Mouse (Mus musculus) intestine, embryonic 15.5 days (tissue): Measurements from ENCODE around the gene Sertad4. TPM values are rescaled to one million over a fixed set of nuclear protein-coding genes. Genes with fewer than 3 reads are reported as not detected.
A peak's percentile ranks its signal among the peaks of the same experiment; 100 is the strongest.

ENCODE experiments used
- ATAC-seq: fragments of 200-750 bp; cut with Nextera tagmentation; 2 replicates; pipeline ENCODE4 v1.8.0; 2017; ENCODE audit warnings: moderate TSS enrichment, moderate library complexity
- H3K27ac ChIP-seq: fragments of 300-500 bp; sonication (generic); 2 replicates; pipeline ENCODE4 v1.5.1; 2015; ENCODE audit warnings: mild to moderate bottlenecking, inconsistent platforms
- H3K27me3 ChIP-seq: fragments of 300-500 bp; sonication (generic); replicated peaks from 2 replicates; pipeline ENCODE4 v1.6.1; 2015; ENCODE audit warnings: inconsistent platforms
- H3K36me3 ChIP-seq: fragments of 300-500 bp; sonication (generic); 2 replicates; pipeline ENCODE4 v1.6.1; 2015; ENCODE audit warnings: inconsistent platforms
- H3K4me1 ChIP-seq: fragments of 300-500 bp; sonication (generic); replicated peaks from 2 replicates; pipeline ENCODE4 v1.6.1; 2015; ENCODE audit warnings: inconsistent platforms
- H3K4me2 ChIP-seq: fragments of 300-500 bp; sonication (generic); replicated peaks from 2 replicates; pipeline ENCODE4 v1.6.1; 2015; ENCODE audit warnings: mild to moderate bottlenecking, inconsistent platforms
- H3K4me3 ChIP-seq: fragments of 300-500 bp; sonication (generic); replicated peaks from 2 replicates; pipeline ENCODE4 v1.5.1; 2015; ENCODE audit warnings: inconsistent platforms
- H3K9ac ChIP-seq: fragments of 300-500 bp; sonication (generic); 2 replicates; pipeline ENCODE4 v1.6.1; 2015; ENCODE audit warnings: inconsistent platforms
- H3K9me3 ChIP-seq: fragments of 300-500 bp; sonication (generic); 2 replicates; pipeline ENCODE4 v1.6.1; 2016; ENCODE audit warnings: inconsistent platforms
- WGBS: fragments of 180-500 bp; shearing (Covaris S2); methylation state at CpG from one replicate; pipeline ENCODE4 v1.1.7; 2015; 5-methylcytosine and 5-hydroxymethylcytosine counted together
- polyA plus RNA-seq: library from polyadenylated mRNA; unstranded; fragments of >200 nt; fragmentation: Nextera tagmentation; extraction: Ambion mirVana; gene quantifications from 2 replicates; pipeline ENCODE4 v1.2.1, GENCODE M21; 2015

The Sertad4 gene
- polyA plus RNA-seq, 1 experiment from 2014 or later, result 14.2 TPM

DNA sequence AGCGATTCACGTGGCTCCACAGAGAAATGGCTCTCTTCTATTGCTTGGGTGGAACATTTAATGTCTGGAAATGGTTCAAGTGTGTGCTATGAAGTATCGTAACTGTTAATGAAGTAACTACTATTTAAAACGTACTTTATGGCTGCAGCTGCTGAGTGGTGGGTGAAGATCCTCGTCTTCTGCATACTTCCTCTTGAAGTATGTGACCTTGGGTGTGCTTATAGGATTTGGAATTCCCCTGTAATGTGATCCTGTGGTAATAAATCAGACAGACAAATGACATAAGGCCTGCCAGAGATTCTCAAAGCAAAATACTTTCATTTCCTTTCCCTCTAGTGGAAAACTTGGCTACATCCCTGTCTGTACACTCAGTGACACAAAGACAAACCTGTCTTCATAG is 5.9 kb downstream of the Sertad4 start:
- Histone ChIP-seq H3K36me3 (peaks cover 19% of the 10 kb centered on the region), H3K4me1 (peaks cover 27% of the 10 kb centered on the region)
- WGBS, result 41% methylated on average over 5 of the region's 5 CpGs

DNA sequence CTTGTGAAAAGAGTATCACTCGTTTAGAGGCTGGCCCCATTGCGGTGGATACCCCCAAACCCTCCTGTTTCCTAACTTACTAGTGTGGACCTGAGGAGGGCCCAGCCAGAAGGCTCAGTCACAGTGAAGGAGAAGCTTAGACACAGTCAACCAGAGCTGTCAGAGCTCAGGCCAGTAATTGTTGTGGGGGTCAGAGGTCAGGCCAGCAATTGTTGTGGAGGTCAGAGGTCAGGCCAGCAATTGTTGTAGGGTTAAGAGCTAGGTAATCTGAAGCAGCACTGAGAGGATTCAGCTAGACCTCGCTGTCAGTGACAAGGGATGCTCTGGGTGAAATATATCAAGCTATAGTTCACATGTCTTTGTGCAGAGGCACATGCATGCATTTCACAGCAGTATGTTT is 8.3 kb downstream of the Sertad4 start:
- peaks cover 19% of the 10 kb centered on the region for H3K36me3 ChIP-seq
- H3K4me3 ChIP-seq, result no peak overlapping the region
- WGBS, result 70% methylated on average over 3 of the region's 3 CpGs
- H3K27ac ChIP-seq, result no peak overlapping the region
- no peak overlapping the region for H3K9ac ChIP-seq
- peaks cover 15% of the 10 kb centered on the region for H3K4me1 ChIP-seq
- H3K27me3 ChIP-seq, result no peaks in the 10 kb centered on the region
- H3K4me2 ChIP-seq, result no peak overlapping the region
- no peak for ATAC-seq
- no peaks in the 10 kb centered on the region for H3K9me3 ChIP-seq

More for the DNA sequence above, 5.9 kb downstream of the Sertad4 start:
- Histone ChIP-seq H3K9ac (no peak overlapping the region), H3K27ac (no peak overlapping the region), H3K9me3 (no peaks in the 10 kb centered on the region), H3K27me3 (no peaks in the 10 kb centered on the region), H3K4me2 (no peak overlapping the region), H3K4me3 (no peak overlapping the region)
- ATAC-seq, result 0 out of 2 replicates have a peak, but pooled peaks have one; percentile 22

DNA sequence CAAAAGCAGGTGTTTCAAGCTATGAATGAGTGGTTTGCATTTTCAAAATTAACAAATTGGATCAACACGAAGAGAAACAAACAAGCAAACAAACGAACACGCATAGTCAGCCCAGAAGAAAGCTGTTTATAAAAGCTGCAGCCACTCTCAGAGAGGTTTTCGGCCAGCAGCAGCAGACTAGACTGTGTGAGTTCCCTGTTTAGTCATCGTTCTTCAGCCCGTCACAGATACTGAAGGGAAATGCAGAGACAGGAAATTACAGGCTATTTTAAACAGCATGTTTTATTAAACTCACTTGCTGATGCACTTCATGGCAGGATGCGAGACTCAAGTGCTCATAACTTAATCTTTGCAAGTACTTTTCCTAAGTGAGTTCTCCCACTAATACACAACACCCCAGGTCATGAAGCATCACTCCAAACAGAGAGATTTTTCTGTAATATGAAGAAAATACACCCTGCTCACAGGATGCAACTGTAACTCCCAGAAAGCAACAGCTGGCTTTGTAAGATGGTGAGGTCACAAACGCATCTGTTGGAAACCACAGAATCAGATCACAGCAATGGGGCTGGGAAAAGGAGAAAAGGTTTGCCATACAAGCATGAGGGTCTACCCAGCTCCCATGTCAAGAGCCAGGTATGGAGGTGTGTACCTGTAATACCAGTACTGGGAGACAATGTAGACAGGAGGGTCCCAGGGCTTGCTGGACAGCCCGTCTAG is 14.3 kb downstream of the Sertad4 start:
- Histone ChIP-seq H3K27ac (peak overlapping the region; percentile 58; the same call in 1 of the 2 replicates), H3K36me3 (peaks cover 7% of the 10 kb centered on the region; the same call in 1 of the 2 replicates), H3K9me3 (no peaks in the 10 kb centered on the region), H3K4me3 (no peak overlapping the region), H3K27me3 (no peaks in the 10 kb centered on the region; the same call in 1 of the 2 replicates), H3K9ac (no peak overlapping the region), H3K4me2 (no peak overlapping the region), H3K4me1 (peaks cover 7% of the 10 kb centered on the region; the same call in 1 of the 2 replicates)
- 49% methylated on average over 9 of the region's 9 CpGs for WGBS
- peak; percentile 65 for ATAC-seq

DNA sequence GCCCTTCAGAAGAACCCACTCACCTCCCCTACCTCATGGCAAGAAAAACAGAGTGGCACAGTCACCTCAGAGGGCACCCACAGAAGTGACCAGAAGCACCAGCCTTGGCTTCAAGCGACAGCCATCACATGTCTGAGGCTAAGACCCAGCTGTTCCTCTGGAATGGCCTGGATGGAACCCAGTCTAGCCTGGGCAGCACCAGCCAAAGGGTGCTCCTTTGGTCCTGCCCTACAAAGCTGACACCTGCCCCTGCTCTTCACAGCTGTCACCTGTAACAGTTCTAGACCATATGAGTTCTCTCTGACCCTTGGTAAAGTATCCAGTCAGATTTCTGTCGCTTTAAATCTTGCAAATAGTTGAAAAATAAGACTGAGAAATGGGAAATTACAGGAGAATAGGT is 14.9 kb downstream of the Sertad4 start:
- ATAC-seq, result no peak
- no peak overlapping the region for H3K4me3 ChIP-seq
- H3K27me3 ChIP-seq, result no peaks in the 10 kb centered on the region; the same call in 1 of the 2 replicates
- no peaks in the 10 kb centered on the region for H3K9me3 ChIP-seq
- no peak overlapping the region for H3K4me2 ChIP-seq
- H3K4me1 ChIP-seq, result peaks cover 7% of the 10 kb centered on the region; the same call in 1 of the 2 replicates
- no peak overlapping the region for H3K9ac ChIP-seq
- H3K27ac ChIP-seq, result no peak overlapping the region
- WGBS, result 82% methylated on average over 2 of the region's 2 CpGs
- peaks cover 4% of the 10 kb centered on the region; the same call in 1 of the 2 replicates for H3K36me3 ChIP-seq

DNA sequence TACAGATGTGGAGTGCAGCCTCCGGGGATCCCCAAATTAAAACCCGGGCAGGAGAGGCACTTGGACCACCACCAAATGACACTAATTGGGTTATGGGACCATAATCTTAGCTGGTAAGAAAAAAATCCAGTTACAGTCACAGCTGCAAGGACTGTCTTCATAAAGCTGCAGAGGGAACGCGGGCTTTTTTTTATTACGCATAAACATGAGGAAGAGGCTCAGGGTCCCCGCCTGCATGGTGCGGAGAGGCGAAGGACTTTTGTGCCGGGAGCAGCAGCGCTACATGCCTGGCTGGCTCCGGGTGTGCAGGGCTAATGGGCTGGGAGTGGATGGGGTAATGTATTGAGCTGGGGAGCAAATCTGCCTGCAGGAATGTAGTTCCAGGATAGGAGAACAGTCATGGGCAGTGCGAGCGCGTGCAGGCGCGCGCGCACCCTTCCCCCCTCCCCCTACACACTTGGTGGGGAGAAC is 20.3 kb downstream of the Sertad4 start:
- peak; percentile 54 for ATAC-seq
- WGBS, result 3% methylated on average over 18 of the region's 18 CpGs

GRCm38 (mm10) chr1:192834361-192835210 is 21.0 kb downstream of the Sertad4 start:
- H3K4me3 ChIP-seq, result peak overlapping the region; percentile 48
- H3K36me3 ChIP-seq, result no peaks in the 10 kb centered on the region
- peak; percentile 66 for ATAC-seq
- WGBS, result 3% methylated on average over 63 of the region's 63 CpGs
- peaks cover 39% of the 10 kb centered on the region for H3K4me1 ChIP-seq
- H3K27ac ChIP-seq, result peak overlapping the region; percentile 88
- peak overlapping the region; percentile 98 for H3K4me2 ChIP-seq
- H3K27me3 ChIP-seq, result peaks cover 11% of the 10 kb centered on the region
- peak overlapping the region; percentile 61 for H3K9ac ChIP-seq
- H3K9me3 ChIP-seq, result no peaks in the 10 kb centered on the region

More for the DNA sequence above, 20.3 kb downstream of the Sertad4 start:
- Histone ChIP-seq H3K4me3 (peak overlapping the region; percentile 48), H3K27me3 (peaks cover 11% of the 10 kb centered on the region), H3K9ac (peak overlapping the region; percentile 61), H3K4me1 (peaks cover 39% of the 10 kb centered on the region), H3K36me3 (no peaks in the 10 kb centered on the region), H3K9me3 (no peaks in the 10 kb centered on the region), H3K27ac (peak overlapping the region; percentile 88), H3K4me2 (peak overlapping the region; percentile 98)

DNA sequence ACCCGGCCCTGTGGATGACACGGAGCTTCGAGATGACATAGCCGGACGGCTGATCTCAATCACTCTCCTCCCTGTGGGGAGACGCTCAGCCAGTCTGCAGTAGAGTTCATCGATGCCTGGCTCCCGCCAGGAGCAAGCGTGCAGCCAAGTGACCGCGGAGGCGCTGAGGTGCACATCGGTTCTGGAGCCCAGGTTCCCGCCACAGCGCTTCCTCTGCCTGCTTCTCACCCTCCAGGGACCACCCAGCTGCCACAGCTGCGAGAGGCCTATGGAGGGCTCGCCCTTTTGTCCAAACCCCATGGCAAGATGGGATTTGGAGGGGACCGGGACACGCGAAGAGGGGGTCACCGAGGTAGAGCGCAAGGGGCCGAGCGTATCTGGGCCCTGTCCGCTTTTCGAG is 22.0 kb downstream of the Sertad4 start:
- peaks cover 39% of the 10 kb centered on the region for H3K4me1 ChIP-seq
- H3K27me3 ChIP-seq, result peaks cover 11% of the 10 kb centered on the region
- H3K9ac ChIP-seq, result no peak overlapping the region
- no peaks in the 10 kb centered on the region for H3K9me3 ChIP-seq
- 0 out of 2 replicates have a peak overlapping the region, but pooled peaks have one; percentile 11 for H3K4me2 ChIP-seq
- no peak overlapping the region for H3K4me3 ChIP-seq
- ATAC-seq, result no peak
- 42% methylated on average over 26 of the region's 26 CpGs for WGBS
- H3K27ac ChIP-seq, result 0 out of 2 replicates have a peak overlapping the region, but pooled peaks have one; percentile 88
- H3K36me3 ChIP-seq, result no peaks in the 10 kb centered on the region

GRCm38 (mm10) chr1:192833097-192833496 is 22.5 kb downstream of the Sertad4 start:
- Histone ChIP-seq H3K36me3 (no peaks in the 10 kb centered on the region), H3K4me2 (no peak overlapping the region), H3K4me1 (peaks cover 39% of the 10 kb centered on the region), H3K4me3 (no peak overlapping the region), H3K27me3 (peaks cover 11% of the 10 kb centered on the region), H3K9ac (no peak overlapping the region), H3K9me3 (no peaks in the 10 kb centered on the region), H3K27ac (no peak overlapping the region)
- 57% methylated on average over 4 of the region's 4 CpGs for whole genome bisulfite sequencing
- ATAC-seq, result no peak

GRCm38 (mm10) chr1:192832338-192832737 is 23.2 kb downstream of the Sertad4 start:
- Histone ChIP-seq H3K9me3 (no peaks in the 10 kb centered on the region), H3K9ac (no peak overlapping the region), H3K4me1 (peaks cover 39% of the 10 kb centered on the region), H3K27ac (no peak overlapping the region), H3K4me2 (no peak overlapping the region), H3K36me3 (no peaks in the 10 kb centered on the region), H3K27me3 (peaks cover 11% of the 10 kb centered on the region), H3K4me3 (no peak overlapping the region)
- no peak for ATAC-seq
- WGBS, result 36% methylated on average over 2 of the region's 2 CpGs

- H3K36me3 ChIP-seq, result no peaks in the 10 kb centered on the region
- WGBS, result 24% methylated on average over 6 of the region's 6 CpGs
- H3K9ac ChIP-seq, result no peak overlapping the region
- H3K4me1 ChIP-seq, result peaks cover 37% of the 10 kb centered on the region
- H3K4me3 ChIP-seq, result no peak overlapping the region
- peak overlapping the region; percentile 33 for H3K4me2 ChIP-seq
- no peaks in the 10 kb centered on the region for H3K9me3 ChIP-seq
- ATAC-seq, result peak; percentile 76
- H3K27ac ChIP-seq, result peak overlapping the region; percentile 69
- H3K27me3 ChIP-seq, result peaks cover 11% of the 10 kb centered on the region; the same call in 1 of the 2 replicates
Measured at GRCm38 (mm10) chr1:192830444-192830843, 25.1 kb downstream of the Sertad4 start.

GRCm38 (mm10) chr1:192828928-192829327 is 26.6 kb downstream of the Sertad4 start:
- 69% methylated on average over 7 of the region's 7 CpGs for WGBS
- ATAC-seq, result no peak
- H3K27ac ChIP-seq, result no peak overlapping the region

GRCm38 (mm10) chr1:192827955-192828354 is 27.6 kb downstream of the Sertad4 start:
- Histone ChIP-seq H3K4me1 (peaks cover 26% of the 10 kb centered on the region), H3K27ac (no peak overlapping the region), H3K4me3 (no peak overlapping the region), H3K36me3 (no peaks in the 10 kb centered on the region), H3K4me2 (no peak overlapping the region), H3K9ac (no peak overlapping the region), H3K9me3 (no peaks in the 10 kb centered on the region; the same call in 1 of the 2 replicates), H3K27me3 (no peaks in the 10 kb centered on the region)
- no peak for ATAC-seq

More at GRCm38 (mm10) chr1:192828928-192829327, 26.6 kb downstream of the Sertad4 start:
- H3K4me1 ChIP-seq, result peaks cover 22% of the 10 kb centered on the region
- H3K4me2 ChIP-seq, result no peak overlapping the region
- H3K9ac ChIP-seq, result no peak overlapping the region
- no peaks in the 10 kb centered on the region; the same call in 1 of the 2 replicates for H3K9me3 ChIP-seq
- 0 out of 2 replicates have a peak, but pooled peaks cover 5% of the 10 kb centered on the region for H3K27me3 ChIP-seq
- no peak overlapping the region for H3K4me3 ChIP-seq
- H3K36me3 ChIP-seq, result no peaks in the 10 kb centered on the region
